Mouse (Mus musculus): ENCODE results near the gene Fbxo28. TPM values are rescaled to one million over a fixed set of nuclear protein-coding genes. Genes with fewer than 3 reads are reported as not detected.

Gene Fbxo28
- polyA plus RNA-seq (2016; fragmentation: Nextera tagmentation; extraction: Ambion mirVana): 20.3 and 20.9 TPM in 2 replicates

DNA sequence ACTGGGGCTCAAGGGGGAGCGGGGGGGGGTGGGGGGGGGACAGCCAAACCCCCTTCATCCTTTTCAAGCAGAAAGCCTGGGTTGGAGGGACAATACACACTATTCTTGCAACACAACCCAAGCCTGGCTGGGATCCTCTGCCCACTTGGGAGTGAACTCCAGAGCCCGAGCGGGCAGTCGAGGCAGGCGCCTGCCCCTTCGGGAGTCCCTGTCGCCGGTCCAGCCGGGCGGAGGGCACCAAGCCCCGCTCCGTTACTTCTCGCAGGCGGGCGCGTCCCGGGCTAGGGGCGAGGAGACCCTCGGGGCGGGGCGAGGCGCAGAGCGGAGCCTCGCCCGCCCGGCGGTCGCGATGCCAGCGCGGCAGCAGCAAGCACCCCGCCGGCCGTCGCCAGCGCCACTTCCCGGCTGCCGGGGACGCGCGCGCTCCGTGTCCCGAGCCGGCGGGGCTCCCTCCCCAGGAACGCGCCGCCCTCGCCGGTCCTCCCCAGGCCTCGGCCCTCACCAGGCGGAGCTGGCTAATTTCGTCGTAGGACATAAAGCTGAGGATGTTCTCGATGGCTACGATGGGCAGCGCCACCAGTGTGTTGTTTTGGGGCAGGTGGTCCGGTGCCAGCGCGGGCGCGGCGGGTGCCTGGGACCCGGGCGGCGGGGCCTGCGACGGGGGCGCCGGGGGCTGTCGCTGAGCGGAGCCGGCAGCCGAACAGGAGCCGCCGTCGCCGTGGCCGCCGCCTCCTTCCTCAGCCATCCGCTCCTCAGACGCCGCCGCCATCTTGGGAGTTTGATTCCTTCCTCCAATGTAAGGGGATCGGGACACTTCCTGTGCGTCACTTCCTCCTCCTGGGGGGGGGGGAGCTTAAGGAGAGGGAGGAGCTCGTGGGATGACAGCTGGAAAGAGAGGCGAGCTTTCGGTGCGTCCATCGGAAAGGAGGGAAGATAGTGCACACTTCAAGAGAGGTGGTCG lies at the start of gene Fbxo28:
TSS of gene Fbxo28 (minus strand) at position 809 of the 961 bp plus-strand sequence.
- Histone ChIP-seq H3K9me3 (replicated peaks) (no peaks in the 10 kb centered on the region), H3K36me3 (peaks cover 10% of the 10 kb centered on the region), H3K27ac (peak within 1 kb of the TSS; percentile 96), H3K27me3 (ENCODE audit: low read depth, poor library complexity, severe bottlenecking) (no peaks in the 10 kb centered on the region), H3K4me3 (peak within 1 kb of the TSS; percentile 84), H3K4me1 (peaks cover 19% of the 10 kb centered on the region)
- under 1% methylated on average over 93 of the region's 93 CpGs for WGBS
- peak; percentile 97 for DNase-seq (ENCODE audit: low spot score)

DNA sequence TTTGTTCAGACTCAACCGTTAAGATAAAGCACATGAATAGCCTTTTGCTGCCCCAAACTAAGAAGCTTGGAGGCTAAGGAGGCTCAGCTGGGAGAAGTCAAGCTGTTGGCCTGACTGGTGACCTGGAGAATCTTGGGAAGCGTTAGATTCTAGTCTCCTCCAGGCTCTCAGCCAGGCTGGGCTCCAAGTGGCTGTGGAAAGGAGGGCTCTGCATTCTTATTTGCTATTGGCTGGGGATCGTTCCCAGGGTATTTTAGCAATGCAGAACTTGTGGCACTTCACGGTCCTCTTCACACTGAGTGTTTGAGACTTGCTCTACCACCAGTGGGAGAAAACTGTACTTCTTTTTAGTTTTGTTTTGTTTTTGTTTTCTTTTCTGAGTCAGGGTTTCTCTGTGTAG lies 47.3 kb upstream of the Fbxo28 start:
- H3K9me3 ChIP-seq (replicated peaks): no peaks in the 10 kb centered on the region
- no peaks in the 10 kb centered on the region for H3K36me3 ChIP-seq
- no peaks in the 10 kb centered on the region for H3K27me3 ChIP-seq (ENCODE audit: low read depth, poor library complexity, severe bottlenecking)
- 71% methylated on average over 4 of the region's 4 CpGs for whole genome bisulfite sequencing
- no peak overlapping the region for H3K27ac ChIP-seq
- no peak overlapping the region for H3K4me3 ChIP-seq
- DNase-seq (ENCODE audit: low spot score): no peak
- no peaks in the 10 kb centered on the region for H3K4me1 ChIP-seq

DNA sequence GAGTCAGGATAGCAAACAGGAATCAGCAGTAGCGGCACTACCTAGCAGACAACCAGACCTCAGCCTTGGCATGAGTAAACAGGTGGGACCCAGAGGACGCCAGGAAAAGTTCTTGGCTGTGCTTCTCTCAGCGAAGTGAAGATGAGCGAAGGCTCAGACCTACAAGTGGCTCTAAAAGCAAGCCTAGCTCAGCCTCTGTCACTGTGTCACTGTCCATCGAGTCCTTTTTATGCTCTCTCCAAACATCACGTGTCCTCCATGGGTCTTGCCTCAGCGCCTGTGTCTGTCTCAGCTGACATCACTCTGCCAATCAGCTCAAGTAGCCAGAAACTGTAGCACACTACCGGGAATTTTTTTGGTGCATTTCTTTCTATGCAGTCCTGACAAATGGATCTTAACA lies 45.0 kb upstream of the Fbxo28 start:
- no peak overlapping the region for H3K4me3 ChIP-seq
- no peaks in the 10 kb centered on the region for H3K9me3 ChIP-seq (replicated peaks)
- no peaks in the 10 kb centered on the region for H3K36me3 ChIP-seq
- 91% methylated on average over 8 of the region's 8 CpGs for WGBS
- H3K27ac ChIP-seq: no peak overlapping the region
- DNase-seq (ENCODE audit: low spot score): no peak
- no peaks in the 10 kb centered on the region for H3K4me1 ChIP-seq
- H3K27me3 ChIP-seq (ENCODE audit: low read depth, poor library complexity, severe bottlenecking): no peaks in the 10 kb centered on the region

- Histone ChIP-seq H3K4me1 (no peaks in the 10 kb centered on the region), H3K36me3 (no peaks in the 10 kb centered on the region), H3K4me3 (no peak overlapping the region), H3K27me3 (ENCODE audit: low read depth, poor library complexity, severe bottlenecking) (no peaks in the 10 kb centered on the region), H3K27ac (no peak overlapping the region), H3K9me3 (replicated peaks) (no peaks in the 10 kb centered on the region)
- 76% methylated on average over 9 of the region's 9 CpGs for WGBS
- DNase-seq (ENCODE audit: low spot score): no peak
Measured at GRCm38 (mm10) chr1:182383096-182383495, 41.7 kb upstream of the Fbxo28 start.

DNA sequence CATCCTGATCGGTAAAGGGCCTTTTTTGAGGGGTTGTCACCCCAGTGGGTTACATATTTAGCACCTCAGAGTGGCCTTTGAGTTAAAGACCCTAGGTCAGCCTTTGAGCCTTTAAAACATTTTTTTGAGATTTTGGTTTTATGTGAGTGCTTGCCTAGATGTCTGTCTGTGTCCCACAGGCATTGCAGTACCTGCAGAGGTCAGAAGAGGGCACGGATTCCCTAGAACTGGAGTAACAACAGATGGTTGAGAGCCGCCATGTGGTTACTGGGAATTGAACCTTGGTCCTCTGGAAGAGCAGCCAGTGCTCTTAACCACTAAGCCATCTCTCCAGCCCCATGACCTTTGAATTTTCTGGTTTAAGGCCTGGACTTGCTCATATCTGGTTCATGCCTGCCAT lies 39.9 kb upstream of the Fbxo28 start:
- Histone ChIP-seq H3K4me3 (no peak overlapping the region), H3K27ac (no peak overlapping the region), H3K27me3 (ENCODE audit: low read depth, poor library complexity, severe bottlenecking) (no peaks in the 10 kb centered on the region), H3K4me1 (no peaks in the 10 kb centered on the region), H3K36me3 (no peaks in the 10 kb centered on the region), H3K9me3 (replicated peaks) (no peaks in the 10 kb centered on the region)
- no peak for DNase-seq (ENCODE audit: low spot score)
- 72% methylated on average over 3 of the region's 3 CpGs for WGBS

DNA sequence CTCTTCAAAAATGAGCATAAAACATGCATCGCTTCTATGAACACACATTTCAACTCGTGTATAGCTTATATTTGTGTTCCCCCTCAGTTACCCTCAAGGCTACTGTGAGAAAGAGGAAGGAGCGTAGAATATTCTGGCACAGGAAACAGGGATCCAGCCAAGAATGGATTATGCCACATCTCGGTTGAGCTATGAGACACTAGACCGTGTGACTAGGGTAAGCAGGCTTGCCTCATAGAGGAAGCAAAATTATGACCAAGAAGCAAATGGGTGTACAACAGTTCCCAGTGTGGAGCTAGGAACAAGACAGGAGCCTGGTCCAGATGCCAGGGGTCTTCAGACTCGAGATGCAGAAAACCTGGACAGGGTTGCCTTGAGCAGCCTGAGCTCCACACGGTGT lies 39.3 kb upstream of the Fbxo28 start:
- no peaks in the 10 kb centered on the region for H3K4me1 ChIP-seq
- 85% methylated on average over 7 of the region's 7 CpGs for WGBS
- DNase-seq (ENCODE audit: low spot score): no peak
- no peaks in the 10 kb centered on the region for H3K9me3 ChIP-seq (replicated peaks)
- no peaks in the 10 kb centered on the region for H3K27me3 ChIP-seq (ENCODE audit: low read depth, poor library complexity, severe bottlenecking)
- no peaks in the 10 kb centered on the region for H3K36me3 ChIP-seq
- no peak overlapping the region for H3K27ac ChIP-seq
- no peak overlapping the region for H3K4me3 ChIP-seq

GRCm38 (mm10) chr1:182378876-182379275 lies 37.4 kb upstream of the Fbxo28 start:
- no peak overlapping the region for H3K27ac ChIP-seq
- 84% methylated on average over 7 of the region's 7 CpGs for WGBS
- no peaks in the 10 kb centered on the region for H3K4me1 ChIP-seq
- H3K9me3 ChIP-seq (replicated peaks): no peaks in the 10 kb centered on the region
- H3K36me3 ChIP-seq: no peaks in the 10 kb centered on the region
- H3K4me3 ChIP-seq: no peak overlapping the region
- no peak for DNase-seq (ENCODE audit: low spot score)
- H3K27me3 ChIP-seq (ENCODE audit: low read depth, poor library complexity, severe bottlenecking): no peaks in the 10 kb centered on the region

DNA sequence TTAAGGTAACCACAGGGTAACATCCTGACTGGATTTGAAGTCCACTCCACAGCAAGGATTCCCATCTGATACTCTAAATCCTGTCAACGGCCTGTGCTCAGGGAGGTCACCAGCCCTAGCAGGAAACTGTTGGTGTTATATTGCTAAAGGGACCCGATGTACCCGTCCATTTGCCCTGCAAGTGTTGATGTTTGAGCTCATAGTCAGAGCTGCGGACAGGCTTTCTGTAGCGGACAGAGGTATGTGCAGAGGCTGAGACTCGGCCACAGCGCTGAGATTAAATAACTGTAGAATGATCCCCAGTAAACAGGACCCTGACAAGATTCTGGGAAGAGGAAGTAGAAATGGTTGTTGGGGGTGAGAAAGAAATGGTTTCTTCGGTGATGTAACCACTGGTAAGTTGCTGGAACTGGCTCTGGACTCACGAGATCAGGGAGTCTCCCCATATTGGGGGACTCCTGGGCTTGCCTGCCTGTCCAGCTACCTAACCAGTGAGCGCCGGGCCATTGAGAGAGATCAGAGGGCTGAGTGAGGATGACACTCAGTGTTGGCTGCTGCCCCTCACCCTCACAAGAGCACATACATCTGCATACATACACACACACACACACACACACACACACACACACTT lies 36.9 kb upstream of the Fbxo28 start:
- Histone ChIP-seq H3K9me3 (replicated peaks) (no peaks in the 10 kb centered on the region), H3K4me3 (no peak overlapping the region), H3K4me1 (0 out of 2 replicates have a peak, but pooled peaks cover 3% of the 10 kb centered on the region), H3K36me3 (no peaks in the 10 kb centered on the region), H3K27ac (no peak overlapping the region), H3K27me3 (ENCODE audit: low read depth, poor library complexity, severe bottlenecking) (no peaks in the 10 kb centered on the region)
- 82% methylated on average over 11 of the region's 11 CpGs for WGBS
- DNase-seq (ENCODE audit: low spot score): no peak

GRCm38 (mm10) chr1:182377519-182377918 lies 36.1 kb upstream of the Fbxo28 start:
- H3K27me3 ChIP-seq (ENCODE audit: low read depth, poor library complexity, severe bottlenecking): no peaks in the 10 kb centered on the region
- no peak overlapping the region for H3K27ac ChIP-seq
- 0 out of 2 replicates have a peak, but pooled peaks cover 3% of the 10 kb centered on the region for H3K4me1 ChIP-seq
- H3K36me3 ChIP-seq: no peaks in the 10 kb centered on the region
- no peak for DNase-seq (ENCODE audit: low spot score)
- WGBS: 83% methylated on average over 6 of the region's 6 CpGs
- no peak overlapping the region for H3K4me3 ChIP-seq
- no peaks in the 10 kb centered on the region for H3K9me3 ChIP-seq (replicated peaks)

DNA sequence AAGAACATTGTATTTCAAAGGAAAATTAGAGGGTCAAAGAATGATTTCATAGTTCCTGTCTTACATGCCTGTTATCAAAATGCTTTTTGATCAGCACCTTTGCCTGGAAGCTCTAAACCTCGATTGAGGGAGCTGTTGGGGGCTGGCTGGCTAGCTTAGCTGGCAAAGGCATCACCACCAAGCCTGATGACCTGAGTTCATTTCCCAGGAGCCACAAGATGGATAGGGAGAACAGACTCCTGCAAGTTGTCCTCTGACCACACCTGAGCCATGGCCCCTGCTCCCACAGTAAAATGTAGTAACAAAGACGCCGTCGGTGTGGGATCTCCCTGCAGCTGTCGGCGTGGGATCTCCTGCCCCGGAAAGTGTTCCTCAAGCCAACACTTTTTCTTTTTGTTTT lies 35.4 kb upstream of the Fbxo28 start:
- Histone ChIP-seq H3K27me3 (ENCODE audit: low read depth, poor library complexity, severe bottlenecking) (no peaks in the 10 kb centered on the region), H3K36me3 (no peaks in the 10 kb centered on the region), H3K4me3 (no peak overlapping the region), H3K4me1 (0 out of 2 replicates have a peak, but pooled peaks cover 3% of the 10 kb centered on the region), H3K27ac (no peak overlapping the region), H3K9me3 (replicated peaks) (no peaks in the 10 kb centered on the region)
- WGBS: 90% methylated on average over 7 of the region's 7 CpGs
- DNase-seq (ENCODE audit: low spot score): no peak

- WGBS: 38% methylated on average over 8 of the region's 8 CpGs
- no peak for DNase-seq (ENCODE audit: low spot score)
- Histone ChIP-seq H3K4me1 (0 out of 2 replicates have a peak, but pooled peaks cover 3% of the 10 kb centered on the region), H3K36me3 (no peaks in the 10 kb centered on the region), H3K27ac (no peak overlapping the region), H3K9me3 (replicated peaks) (no peaks in the 10 kb centered on the region), H3K27me3 (ENCODE audit: low read depth, poor library complexity, severe bottlenecking) (no peaks in the 10 kb centered on the region), H3K4me3 (no peak overlapping the region)
Measured at GRCm38 (mm10) chr1:182376221-182376620, 34.8 kb upstream of the Fbxo28 start.

GRCm38 (mm10) chr1:182371891-182372290 lies 30.5 kb upstream of the Fbxo28 start:
- peaks cover 19% of the 10 kb centered on the region for H3K4me1 ChIP-seq
- 86% methylated on average over 8 of the region's 8 CpGs for WGBS
- H3K4me3 ChIP-seq: no peak overlapping the region
- H3K27ac ChIP-seq: no peak overlapping the region
- H3K27me3 ChIP-seq (ENCODE audit: low read depth, poor library complexity, severe bottlenecking): no peaks in the 10 kb centered on the region
- no peaks in the 10 kb centered on the region for H3K36me3 ChIP-seq
- DNase-seq (ENCODE audit: low spot score): no peak
- no peaks in the 10 kb centered on the region for H3K9me3 ChIP-seq (replicated peaks)

DNA sequence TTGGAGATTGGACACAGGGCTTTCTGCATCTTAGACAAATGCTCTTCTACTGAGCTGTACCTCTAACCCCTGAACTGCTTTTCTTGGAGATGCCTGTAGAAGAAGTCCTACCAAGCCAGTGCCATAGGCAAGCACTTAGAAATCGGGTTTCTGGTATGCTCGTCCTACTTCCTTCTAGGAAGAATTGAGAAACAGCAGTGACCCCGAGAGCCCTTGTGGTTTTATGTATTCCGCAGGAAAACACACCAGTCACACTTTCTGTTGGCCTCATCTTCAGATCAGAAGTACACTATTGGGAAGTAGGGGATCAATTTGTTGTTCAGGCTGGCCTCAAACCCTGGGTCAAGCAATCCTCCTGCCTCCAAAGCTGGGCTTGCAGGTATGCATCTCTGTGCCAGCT lies 28.0 kb upstream of the Fbxo28 start:
- no peaks in the 10 kb centered on the region for H3K36me3 ChIP-seq
- no peak overlapping the region for H3K4me3 ChIP-seq
- no peak overlapping the region for H3K27ac ChIP-seq
- peaks cover 19% of the 10 kb centered on the region for H3K4me1 ChIP-seq
- 84% methylated on average over 4 of the region's 4 CpGs for WGBS
- H3K9me3 ChIP-seq (replicated peaks): no peaks in the 10 kb centered on the region
- no peaks in the 10 kb centered on the region for H3K27me3 ChIP-seq (ENCODE audit: low read depth, poor library complexity, severe bottlenecking)
- DNase-seq (ENCODE audit: low spot score): no peak

Measured in limb, embryonic 10.5 days (tissue).